Mouse (Mus musculus) CD4-positive naive resting alpha-beta T cell, adult 76 days (primary cell): ENCODE data around the gene Myrip. TPM values are rescaled to one million over a fixed set of nuclear protein-coding genes. Genes with fewer than 3 reads are reported as not detected.

Experiments used
- total RNA-seq: library from RNA; stranded (reverse); gene quantifications from one replicate; pipeline ENCODE4 v1.2.4, GENCODE M21; 2023

Gene Myrip
- total RNA-seq = not detected

GRCm38 (mm10) chr9:120301213-120301612 is at the start of gene Myrip:
TSS of gene Myrip (plus strand) at chr9:120301513.

GRCm38 (mm10) chr9:120492010-120492399 is 190.7 kb downstream of the Myrip start, which contains the start of gene Eif1b:
TSS of gene Eif1b (plus strand) at chr9:120492232.

Other genes with a start within 250 kb of the Myrip start
- gene Cx3cr1, start 231.6 kb upstream of the Myrip start, total RNA-seq = 0.67 TPM
- 8.9 TPM for gene Ccr8, start 209.4 kb upstream of the Myrip start, total RNA-seq
- 45.4 TPM for gene Slc25a38, start 191.1 kb upstream of the Myrip start, total RNA-seq
- gene Rpsa, start 173.8 kb upstream of the Myrip start, total RNA-seq = 2,919 TPM
- not detected for gene Mobp, start 151.8 kb upstream of the Myrip start, total RNA-seq
- 31.3 TPM for gene Eif1b, start 190.7 kb downstream of the Myrip start, total RNA-seq
- gene Entpd3, start 238.3 kb downstream of the Myrip start, total RNA-seq = not detected